Mouse (Mus musculus): ENCODE results near the gene Mrps14. TPM values are rescaled to one million over a fixed set of nuclear protein-coding genes. Genes with fewer than 3 reads are reported as not detected.
A peak's percentile ranks its signal among the peaks of the same experiment; 100 is the strongest.

Mrps14 gene
- polyA plus RNA-seq, 1 experiment from 2014 or later, result 168 TPM

DNA sequence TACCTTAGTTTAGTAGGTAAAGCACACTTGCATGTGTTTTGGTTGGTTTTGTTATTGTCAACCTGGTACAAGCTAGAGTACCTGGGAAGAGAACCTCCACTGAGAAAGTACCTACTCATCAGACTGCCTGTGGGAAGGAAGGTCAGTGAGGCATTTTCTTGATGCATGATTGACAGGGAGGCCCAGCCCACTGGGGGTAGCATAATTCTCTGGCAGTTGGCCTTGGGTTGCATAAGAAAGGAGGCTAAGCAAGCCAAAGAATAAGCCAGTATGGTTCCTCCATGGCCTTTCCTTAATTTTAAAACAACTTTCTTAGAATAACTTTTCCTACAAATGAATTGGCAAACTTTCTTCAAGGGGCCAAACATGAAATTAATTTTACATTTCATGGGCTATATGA is 10.5 kb downstream of the Mrps14 start:
- Histone ChIP-seq H3K9ac (no peak overlapping the region), H3K27me3 (no peaks in the 10 kb centered on the region), H3K4me3 (no peak overlapping the region), H3K27ac (no peak overlapping the region), H3K36me3 (peaks cover 66% of the 10 kb centered on the region), H3K9me3 (no peaks in the 10 kb centered on the region), H3K4me2 (no peak overlapping the region), H3K4me1 (replicated peaks) (peaks cover 9% of the 10 kb centered on the region)
- ATAC-seq (ENCODE audit: low FRiP score), result no peak

DNA sequence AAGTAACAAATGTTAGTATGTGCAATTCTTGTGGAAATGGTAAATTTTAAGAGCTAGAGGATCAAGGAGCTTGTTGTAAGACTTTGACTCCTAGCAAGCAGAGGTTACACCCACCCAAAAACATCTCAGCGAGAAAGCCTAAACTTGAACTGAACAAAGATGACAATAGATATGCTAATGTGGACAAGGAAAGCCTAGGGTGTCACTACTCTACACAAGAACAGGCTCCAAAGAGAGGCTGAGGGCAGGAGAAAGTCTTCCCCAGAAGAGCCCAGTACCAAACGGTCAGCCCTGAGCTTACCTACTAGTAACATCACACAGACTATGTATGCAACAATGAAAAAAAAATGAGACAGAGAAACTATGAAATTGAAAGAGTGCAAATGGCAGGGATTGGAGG is 14.8 kb downstream of the Mrps14 start:
- no peak for ATAC-seq (ENCODE audit: low FRiP score)
- H3K4me2 ChIP-seq, result no peak overlapping the region
- WGBS, result 28% methylated on average over 2 of the region's 2 CpGs

GRCm38 (mm10) chr1:160210566-160210965 is 15.6 kb downstream of the Mrps14 start:
- peaks cover 24% of the 10 kb centered on the region for H3K36me3 ChIP-seq
- no peak overlapping the region for H3K27ac ChIP-seq
- peak overlapping the region; percentile 82 for H3K9ac ChIP-seq
- no peak for ATAC-seq (ENCODE audit: low FRiP score)
- no peaks in the 10 kb centered on the region for H3K27me3 ChIP-seq
- H3K4me1 ChIP-seq (replicated peaks), result peaks cover 30% of the 10 kb centered on the region
- WGBS, result 67% methylated on average over 3 of the region's 3 CpGs
- no peaks in the 10 kb centered on the region for H3K9me3 ChIP-seq
- peak overlapping the region; percentile 69 for H3K4me2 ChIP-seq
- H3K4me3 ChIP-seq, result peak overlapping the region; percentile 63

More for the DNA sequence above, 14.8 kb downstream of the Mrps14 start:
- Histone ChIP-seq H3K36me3 (peaks cover 30% of the 10 kb centered on the region), H3K9me3 (no peaks in the 10 kb centered on the region), H3K27me3 (no peaks in the 10 kb centered on the region), H3K27ac (no peak overlapping the region), H3K9ac (no peak overlapping the region; the same call in 1 of the 2 replicates), H3K4me1 (replicated peaks) (peaks cover 30% of the 10 kb centered on the region), H3K4me3 (no peak overlapping the region)

GRCm38 (mm10) chr1:160211597-160212122 is 16.6 kb downstream of the Mrps14 start:
- Histone ChIP-seq H3K9ac (peak overlapping the region; percentile 82), H3K4me2 (peak overlapping the region; percentile 69), H3K9me3 (no peaks in the 10 kb centered on the region), H3K36me3 (peaks cover 14% of the 10 kb centered on the region), H3K4me3 (peak overlapping the region; percentile 63), H3K27me3 (no peaks in the 10 kb centered on the region), H3K27ac (peak overlapping the region; percentile 99), H3K4me1 (replicated peaks) (peaks cover 30% of the 10 kb centered on the region)
- ATAC-seq (ENCODE audit: low FRiP score), result no peak
- 3% methylated on average over 8 of the region's 8 CpGs for WGBS

- H3K4me1 ChIP-seq (replicated peaks), result peaks cover 30% of the 10 kb centered on the region
- H3K27ac ChIP-seq, result peak overlapping the region; percentile 99
- H3K4me3 ChIP-seq, result peak overlapping the region; percentile 63
- H3K9me3 ChIP-seq, result no peaks in the 10 kb centered on the region
- peaks cover 8% of the 10 kb centered on the region for H3K36me3 ChIP-seq
- H3K4me2 ChIP-seq, result peak overlapping the region; percentile 69
- ATAC-seq (ENCODE audit: low FRiP score), result peak; percentile 72
- H3K27me3 ChIP-seq, result no peaks in the 10 kb centered on the region
- WGBS, result under 1% methylated on average over 45 of the region's 45 CpGs
- peak overlapping the region; percentile 82 for H3K9ac ChIP-seq
These were observed 17.2 kb downstream of the Mrps14 start for GRCm38 (mm10) chr1:160212123-160212691.

- under 1% methylated on average over 76 of the region's 76 CpGs for WGBS
- Histone ChIP-seq H3K4me1 (replicated peaks) (peaks cover 30% of the 10 kb centered on the region), H3K27ac (peak within 1 kb of the TSS; percentile 99), H3K4me2 (peak within 1 kb of the TSS; percentile 69), H3K9me3 (no peaks in the 10 kb centered on the region), H3K36me3 (peaks cover under 1% of the 10 kb centered on the region; the same call in 1 of the 2 replicates), H3K27me3 (no peaks in the 10 kb centered on the region), H3K4me3 (peak within 1 kb of the TSS; percentile 63), H3K9ac (peak within 1 kb of the TSS; percentile 82)
- peak; percentile 98 for ATAC-seq (ENCODE audit: low FRiP score)
These were observed 18.0 kb downstream of the Mrps14 start, which contains the start of gene Cacybp for GRCm38 (mm10) chr1:160212703-160213669. Cacybp (minus strand) TSS chr1:160212875.

- H3K4me2 ChIP-seq, result peak overlapping the region; percentile 65; the same call in 1 of the 2 replicates
- no peak overlapping the region for H3K9ac ChIP-seq
- ATAC-seq (ENCODE audit: low FRiP score), result no peak
- H3K9me3 ChIP-seq, result no peaks in the 10 kb centered on the region
- peak overlapping the region; percentile 99; the same call in 1 of the 2 replicates for H3K27ac ChIP-seq
- peak overlapping the region; percentile 63; the same call in 1 of the 2 replicates for H3K4me3 ChIP-seq
- H3K4me1 ChIP-seq (replicated peaks), result peaks cover 29% of the 10 kb centered on the region
- WGBS, result 49% methylated on average over 7 of the region's 7 CpGs
- H3K36me3 ChIP-seq, result no peaks in the 10 kb centered on the region
- H3K27me3 ChIP-seq, result no peaks in the 10 kb centered on the region
These were observed 19.2 kb downstream of the Mrps14 start for GRCm38 (mm10) chr1:160214171-160214570.

- H3K27me3 ChIP-seq, result no peaks in the 10 kb centered on the region
- H3K4me2 ChIP-seq, result no peak overlapping the region
- H3K4me3 ChIP-seq, result no peak overlapping the region
- H3K9me3 ChIP-seq, result no peaks in the 10 kb centered on the region
- H3K4me1 ChIP-seq (replicated peaks), result peaks cover 9% of the 10 kb centered on the region
- no peaks in the 10 kb centered on the region for H3K36me3 ChIP-seq
- 87% methylated on average over 3 of the region's 3 CpGs for WGBS
- ATAC-seq (ENCODE audit: low FRiP score), result no peak
- no peak overlapping the region for H3K27ac ChIP-seq
- H3K9ac ChIP-seq, result no peak overlapping the region
These were observed 22.9 kb downstream of the Mrps14 start for GRCm38 (mm10) chr1:160217898-160218297.

GRCm38 (mm10) chr1:160224093-160224492 is 29.1 kb downstream of the Mrps14 start:
- 83% methylated on average over 2 of the region's 2 CpGs for WGBS
- peaks cover 13% of the 10 kb centered on the region for H3K36me3 ChIP-seq

GRCm38 (mm10) chr1:160227196-160227595 is 32.2 kb downstream of the Mrps14 start:
- 91% methylated on average over 4 of the region's 4 CpGs for WGBS
- Histone ChIP-seq H3K36me3 (peaks cover 13% of the 10 kb centered on the region), H3K27me3 (no peaks in the 10 kb centered on the region), H3K9ac (no peak overlapping the region), H3K4me2 (no peak overlapping the region), H3K4me1 (replicated peaks) (no peaks in the 10 kb centered on the region), H3K27ac (no peak overlapping the region), H3K9me3 (no peaks in the 10 kb centered on the region), H3K4me3 (no peak overlapping the region)
- ATAC-seq (ENCODE audit: low FRiP score), result no peak

More at GRCm38 (mm10) chr1:160224093-160224492, 29.1 kb downstream of the Mrps14 start:
- Histone ChIP-seq H3K9me3 (no peaks in the 10 kb centered on the region), H3K27ac (no peak overlapping the region), H3K9ac (no peak overlapping the region), H3K27me3 (no peaks in the 10 kb centered on the region), H3K4me1 (replicated peaks) (no peaks in the 10 kb centered on the region), H3K4me2 (no peak overlapping the region), H3K4me3 (no peak overlapping the region)
- no peak for ATAC-seq (ENCODE audit: low FRiP score)

DNA sequence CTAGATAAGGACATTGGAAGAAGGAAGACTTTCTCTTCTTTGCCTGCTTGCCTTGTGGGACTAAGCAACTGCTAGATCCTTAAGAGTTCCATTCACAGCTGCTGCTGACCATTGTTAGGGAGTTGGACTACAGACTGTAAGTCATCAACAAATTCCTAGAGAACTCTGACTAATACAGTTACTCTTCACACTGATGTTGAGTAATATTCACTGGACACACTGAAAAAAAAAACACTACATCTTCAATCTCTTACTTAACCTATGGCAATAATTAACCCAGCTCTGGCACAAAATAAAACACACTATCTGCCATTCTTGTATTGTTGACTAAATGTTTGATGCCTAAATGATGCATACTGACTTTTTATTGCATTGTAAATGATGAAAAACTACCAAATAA is 32.8 kb downstream of the Mrps14 start:
- no peak overlapping the region for H3K4me3 ChIP-seq
- no peak overlapping the region for H3K9ac ChIP-seq
- H3K36me3 ChIP-seq, result peaks cover 13% of the 10 kb centered on the region
- H3K9me3 ChIP-seq, result no peaks in the 10 kb centered on the region
- H3K27ac ChIP-seq, result no peak overlapping the region
- ATAC-seq (ENCODE audit: low FRiP score), result no peak
- H3K4me2 ChIP-seq, result no peak overlapping the region
- no peaks in the 10 kb centered on the region for H3K4me1 ChIP-seq (replicated peaks)
- no peaks in the 10 kb centered on the region for H3K27me3 ChIP-seq

- H3K9me3 ChIP-seq, result no peaks in the 10 kb centered on the region
- WGBS, result 58% methylated on average over 4 of the region's 4 CpGs
These were observed 36.0 kb downstream of the Mrps14 start for GRCm38 (mm10) chr1:160231013-160231412.

More at GRCm38 (mm10) chr1:160231013-160231412, 36.0 kb downstream of the Mrps14 start:
- Histone ChIP-seq H3K4me3 (no peak overlapping the region), H3K4me2 (no peak overlapping the region), H3K27ac (no peak overlapping the region), H3K36me3 (no peaks in the 10 kb centered on the region), H3K27me3 (no peaks in the 10 kb centered on the region), H3K9ac (no peak overlapping the region), H3K4me1 (replicated peaks) (no peaks in the 10 kb centered on the region)
- ATAC-seq (ENCODE audit: low FRiP score), result no peak
